Mouse (Mus musculus) layer of hippocampus, adult 2 months (tissue): ENCODE results near the gene Dcun1d2. TPM values are rescaled to one million over a fixed set of nuclear protein-coding genes. Genes with fewer than 3 reads are reported as not detected.
A peak's percentile ranks its signal among the peaks of the same experiment; 100 is the strongest.

ENCODE experiments used
- DNase-seq, 2 experiments: peaks; one replicate each; pipeline ENCODE4 v3.0.0; 2022; ENCODE audit warnings: low spot score in 2 of 2
- H3K27ac ChIP-seq: fragments of 200-600 bp; 2 replicates; pipeline ENCODE4 v1.8.1; 2022
- H3K4me3 ChIP-seq: fragments of 200-600 bp; 2 replicates; pipeline ENCODE4 v1.8.1; 2022; ENCODE audit warnings: mild to moderate bottlenecking
- CTCF ChIP-seq: fragments of 200-600 bp; conservative IDR thresholded peaks from 2 replicates; pipeline ENCODE4 v1.8.1; 2022; ENCODE audit warnings: antibody characterized with exemption, mild to moderate bottlenecking, moderate library complexity
- total RNA-seq, 2 experiments: library from RNA; stranded (reverse); gene quantifications; 2 replicates each; pipeline ENCODE4 v1.2.3; 2021

Gene Dcun1d2
- total RNA-seq, 2 experiments from 2014 or later: 36.4 to 40.1 TPM

DNA sequence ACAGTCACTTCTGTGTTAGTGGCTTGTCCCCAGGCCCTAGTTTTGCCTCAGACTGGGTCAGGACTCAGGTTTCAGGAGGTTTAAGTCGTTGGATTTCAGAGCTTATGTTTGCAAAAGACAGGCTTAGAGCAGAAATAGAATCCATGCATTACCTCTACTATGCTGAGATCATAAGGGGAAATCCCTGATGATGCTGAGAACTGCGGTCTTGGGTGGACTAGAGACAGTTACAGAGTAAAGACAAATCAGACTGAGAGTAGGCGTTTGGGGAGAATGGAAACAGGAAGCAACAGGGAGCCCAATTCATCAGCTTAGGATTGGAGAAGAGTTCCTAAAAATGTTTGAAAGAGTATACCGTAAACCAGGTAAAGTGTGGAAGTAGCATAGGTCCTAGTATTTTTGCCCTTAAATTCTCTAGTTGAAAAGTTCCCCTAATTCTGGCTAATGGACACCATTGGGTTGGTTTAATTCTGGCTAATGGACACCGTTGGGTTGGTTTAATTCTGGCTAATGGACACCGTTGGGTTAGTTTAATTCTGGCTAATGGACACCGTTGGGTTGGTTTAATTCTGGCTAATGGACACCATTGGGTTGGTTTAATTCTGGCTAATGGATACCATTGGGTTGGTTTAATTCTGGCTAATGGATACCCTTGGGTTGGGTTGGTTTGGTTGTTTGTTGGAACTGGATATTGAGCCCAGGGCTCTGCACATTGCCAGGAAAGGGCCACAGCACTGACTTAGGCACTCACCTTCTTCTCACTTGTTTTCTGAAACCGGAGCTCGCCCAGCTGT lies 5.9 kb upstream of the Dcun1d2 start:
- Histone ChIP-seq H3K4me3 (no peak overlapping the region), H3K27ac (no peak overlapping the region)
- TF ChIP-seq CTCF: no peak
- no peak for DNase-seq

DNA sequence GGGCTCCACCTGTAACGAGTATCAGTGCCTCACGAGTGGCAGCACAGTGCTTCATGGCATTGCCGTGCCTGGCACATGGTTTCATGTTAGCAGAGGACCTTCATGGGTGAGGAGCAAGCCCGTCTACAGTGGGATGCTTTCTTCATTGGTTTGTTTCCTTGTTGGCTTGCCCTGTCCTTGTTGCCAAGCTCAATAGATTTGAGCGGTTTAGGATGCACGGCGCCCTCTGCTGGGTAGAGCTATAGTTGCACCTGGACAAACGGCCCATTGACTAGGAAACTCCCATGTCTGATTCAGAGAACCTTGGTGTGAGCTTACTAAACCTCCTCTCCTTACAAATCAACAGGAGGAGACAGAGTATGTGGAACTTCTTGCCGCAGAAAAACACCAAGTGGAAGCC lies 4.4 kb upstream of the Dcun1d2 start:
- peak; percentile 67 to 78 for DNase-seq
- Histone ChIP-seq H3K27ac (no peak overlapping the region), H3K4me3 (no peak overlapping the region)
- peak; percentile 95 for TF ChIP-seq CTCF

DNA sequence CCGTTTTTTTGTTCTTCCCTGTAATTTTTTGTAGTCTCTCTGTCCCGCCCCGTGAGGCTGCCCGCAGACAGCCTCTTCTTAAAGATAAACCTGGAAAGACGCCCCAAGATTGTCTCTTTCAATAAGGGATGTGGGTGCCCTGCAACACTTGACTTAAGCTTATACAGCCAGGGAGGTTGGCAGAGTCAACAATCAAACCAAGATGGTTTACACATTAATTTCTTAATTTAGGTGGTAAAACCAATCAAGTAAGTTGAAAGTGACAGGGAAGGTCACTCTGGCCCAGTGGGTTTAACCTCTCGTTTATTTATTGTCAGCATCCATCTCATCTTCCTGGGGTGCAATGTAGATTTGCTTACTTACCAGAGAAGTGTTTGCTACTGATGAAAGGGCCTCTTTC lies 715 bp upstream of the Dcun1d2 start:
- DNase-seq: no peak
- H3K27ac ChIP-seq: peak overlapping the region; percentile 100
- no peak for TF ChIP-seq CTCF
- peak overlapping the region; percentile 90 for H3K4me3 ChIP-seq

DNA sequence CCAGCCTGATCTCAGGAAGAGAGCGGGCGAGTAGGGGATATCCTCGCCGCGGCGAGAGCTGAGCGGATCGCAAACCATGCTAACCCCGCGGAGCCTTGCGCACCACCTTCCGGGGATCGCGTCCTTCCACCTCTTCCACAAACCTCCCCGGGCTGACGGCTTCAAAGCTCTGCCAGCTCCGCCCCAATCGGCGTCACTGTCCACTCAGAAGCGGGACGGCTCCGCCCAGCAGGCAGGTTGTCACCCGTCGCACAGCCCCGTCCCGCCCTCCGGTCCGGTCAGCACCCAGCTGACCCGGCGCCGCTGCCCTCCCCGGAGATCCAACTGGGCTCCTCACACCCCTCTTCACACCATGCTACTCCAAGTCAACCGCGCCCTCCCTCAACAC lies 633 bp downstream of the Dcun1d2 start:
- no peak for TF ChIP-seq CTCF
- H3K27ac ChIP-seq: peak overlapping the region; percentile 100
- H3K4me3 ChIP-seq: peak overlapping the region; percentile 90
- peak; percentile 60 to 76 for DNase-seq

DNA sequence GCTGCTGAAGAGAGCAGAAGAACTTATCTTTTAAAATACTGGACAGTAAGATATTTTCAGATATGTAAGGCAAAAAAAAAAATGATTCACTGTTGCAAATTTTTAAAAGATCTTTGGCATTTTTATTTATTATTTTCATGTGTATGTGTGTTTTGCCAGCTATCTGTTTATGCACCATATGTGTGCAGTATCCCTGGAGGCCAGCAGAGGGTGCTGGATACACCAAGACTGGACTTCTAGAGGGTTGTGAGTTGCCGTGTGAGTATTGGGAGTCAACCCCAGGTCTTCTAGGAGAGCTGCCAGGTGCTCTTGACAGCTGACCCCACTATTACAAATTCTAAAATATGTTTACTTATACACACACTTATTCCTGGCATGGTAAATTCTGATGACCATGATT lies 4.7 kb downstream of the Dcun1d2 start:
- no peak for DNase-seq
- peak; percentile 53 for TF ChIP-seq CTCF
- Histone ChIP-seq H3K27ac (no peak overlapping the region), H3K4me3 (no peak overlapping the region)

DNA sequence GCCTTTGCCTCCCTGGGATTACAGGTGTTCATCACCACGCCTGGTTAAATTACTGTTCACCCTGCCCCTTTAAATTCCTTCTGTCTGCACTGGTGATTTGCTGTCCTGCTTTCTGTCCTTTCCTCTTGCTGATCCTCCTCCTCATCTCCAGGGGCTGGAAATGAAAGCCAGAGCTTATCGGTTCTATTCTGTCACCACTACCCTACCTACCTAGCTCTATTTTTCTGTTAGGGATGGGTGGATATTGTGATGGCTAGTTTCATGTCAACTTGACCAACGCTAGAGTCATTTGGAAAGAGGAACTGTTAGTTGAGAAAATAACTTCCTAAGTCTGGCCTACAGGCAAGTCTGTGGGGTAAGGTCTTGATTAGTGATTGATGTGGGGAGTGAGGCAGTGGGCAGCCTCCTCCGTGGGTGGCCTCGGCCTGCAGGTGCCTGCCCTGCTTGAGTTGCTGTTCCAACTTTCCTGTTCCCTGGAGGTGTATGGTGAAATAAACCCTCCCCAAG lies 10.9 kb downstream of the Dcun1d2 start:
- H3K4me3 ChIP-seq: no peak overlapping the region
- no peak for DNase-seq
- TF ChIP-seq CTCF: no peak
- no peak overlapping the region for H3K27ac ChIP-seq

DNA sequence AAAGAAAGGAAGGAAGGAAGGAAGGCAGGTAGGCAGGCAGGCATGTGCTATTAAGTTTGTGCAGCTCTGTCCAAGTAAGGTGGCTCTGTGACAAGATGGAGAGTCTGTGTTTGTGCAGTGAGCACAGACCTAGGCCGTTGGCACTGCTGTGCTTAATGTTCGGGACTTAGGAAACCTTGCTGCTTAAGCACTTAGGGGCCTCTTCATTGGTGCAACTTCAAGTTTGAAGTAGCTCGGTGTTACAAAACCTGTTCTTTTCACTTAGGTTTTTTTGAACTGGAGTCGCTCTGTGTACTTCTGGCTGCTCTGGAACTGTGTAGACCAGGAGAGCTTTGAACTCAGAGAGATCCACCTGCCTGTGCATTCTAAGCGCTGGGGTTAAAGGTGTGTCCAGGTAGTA lies 15.1 kb downstream of the Dcun1d2 start:
- H3K4me3 ChIP-seq: no peak overlapping the region
- TF ChIP-seq CTCF: no peak
- H3K27ac ChIP-seq: no peak overlapping the region
- DNase-seq: no peak

DNA sequence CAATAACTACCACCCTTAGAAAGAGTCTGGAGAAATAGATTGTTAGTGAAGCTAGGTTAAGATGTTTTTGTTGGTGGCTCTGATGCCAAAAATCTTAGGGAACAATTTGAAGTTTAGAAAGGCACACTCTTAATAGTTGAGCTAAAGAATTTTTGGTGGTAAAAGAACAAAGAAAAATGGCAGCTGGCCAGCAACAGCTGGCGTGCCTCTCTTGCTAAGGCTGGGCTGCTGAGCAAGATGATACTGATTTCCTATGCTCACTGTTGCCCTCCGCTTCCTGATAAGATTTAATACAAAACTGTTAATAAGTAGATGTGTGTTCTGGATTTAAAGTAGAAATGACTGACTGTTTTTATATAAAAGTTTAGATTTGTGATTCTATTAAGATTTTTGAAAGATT lies 20.4 kb downstream of the Dcun1d2 start:
- no peak for TF ChIP-seq CTCF
- H3K27ac ChIP-seq: no peak overlapping the region
- no peak for DNase-seq
- no peak overlapping the region for H3K4me3 ChIP-seq

DNA sequence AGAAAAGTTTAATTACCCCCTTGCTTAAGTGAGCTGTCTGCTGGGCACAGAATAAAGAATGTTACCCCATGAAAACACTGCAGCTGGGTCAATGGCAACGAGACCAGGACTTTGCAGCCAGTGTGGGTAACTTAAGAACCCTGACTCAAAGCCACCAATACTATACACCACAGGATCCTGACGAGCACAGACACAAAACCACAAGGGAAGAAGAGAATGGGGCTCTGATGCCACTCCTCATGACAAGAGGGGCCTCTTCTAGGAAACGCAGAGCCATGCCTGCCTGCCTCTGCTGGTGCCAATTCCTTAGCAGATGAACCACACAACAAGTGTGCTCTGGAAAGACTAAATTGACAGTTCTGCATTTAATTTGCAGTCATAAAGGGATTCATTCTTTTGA lies 24.6 kb downstream of the Dcun1d2 start:
- no peak overlapping the region for H3K27ac ChIP-seq
- H3K4me3 ChIP-seq: no peak overlapping the region
- DNase-seq: no peak
- TF ChIP-seq CTCF: no peak

DNA sequence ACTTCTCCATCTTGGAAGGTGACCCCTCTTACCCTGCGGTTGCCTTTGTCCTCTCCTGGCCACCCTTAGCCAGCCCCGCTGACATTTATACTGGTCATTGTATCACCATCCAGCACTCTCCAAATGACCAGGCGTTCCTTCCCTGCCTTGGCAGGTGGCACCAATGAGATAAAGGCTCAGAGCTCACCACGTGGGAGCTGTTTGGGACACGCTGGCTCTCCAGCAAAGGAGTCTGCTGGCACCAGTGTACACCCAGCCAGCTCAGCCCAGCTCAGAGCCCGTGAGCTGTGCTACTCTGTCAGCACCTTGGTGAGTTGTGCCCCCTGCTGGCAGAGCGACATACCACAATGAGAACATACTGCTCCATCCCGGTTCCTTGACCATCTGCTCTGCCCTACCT lies 33.9 kb downstream of the Dcun1d2 start, which contains the start of gene Adprhl1:
Adprhl1 (minus strand) TSS at position 144 of the 400 bp plus-strand sequence.
- TF ChIP-seq CTCF: peak; percentile 92
- H3K27ac ChIP-seq: no peak within 1 kb of the TSS
- DNase-seq: peak; percentile 70 to 72
- no peak within 1 kb of the TSS for H3K4me3 ChIP-seq

DNA sequence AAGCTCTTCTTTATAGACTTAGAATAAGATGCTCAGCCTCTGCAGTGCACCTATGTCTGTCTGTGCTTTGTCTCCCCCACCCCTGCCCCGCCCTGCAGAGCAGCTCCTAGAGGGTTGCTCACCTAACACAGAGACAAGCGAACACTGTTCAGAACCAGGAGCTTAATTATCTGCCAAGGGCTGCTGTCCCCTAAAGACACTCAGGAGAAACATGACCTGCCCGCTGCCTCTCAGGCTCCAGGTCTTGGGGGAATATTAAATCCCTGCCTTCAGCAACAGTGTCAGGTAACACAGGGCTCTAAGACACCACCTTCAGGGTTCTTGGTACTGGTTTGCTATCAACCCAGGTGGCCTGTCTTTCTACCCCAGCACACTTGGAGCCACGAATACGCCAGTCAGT lies 34.5 kb downstream of the Dcun1d2 start:
- no peak for DNase-seq
- no peak overlapping the region for H3K4me3 ChIP-seq
- no peak overlapping the region for H3K27ac ChIP-seq
- TF ChIP-seq CTCF: no peak

DNA sequence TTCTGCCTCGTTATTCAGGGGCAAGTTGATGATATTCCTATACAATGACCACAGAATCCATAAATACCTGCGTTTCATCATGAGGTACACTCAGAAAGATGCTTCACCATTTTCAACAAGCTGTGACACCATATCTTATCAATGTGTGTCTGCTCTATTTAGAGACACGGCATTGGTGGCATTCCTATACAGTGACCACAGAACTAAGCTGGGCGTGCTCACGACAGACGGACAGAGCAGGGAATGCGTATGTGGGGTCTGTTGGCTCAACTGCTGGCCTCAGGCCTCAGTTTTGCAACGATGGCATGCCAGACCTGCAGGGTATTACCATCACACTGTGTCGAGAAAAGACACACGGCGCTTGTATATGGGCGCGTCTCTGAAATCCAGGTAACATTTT lies 35.1 kb downstream of the Dcun1d2 start:
- no peak overlapping the region for H3K4me3 ChIP-seq
- H3K27ac ChIP-seq: no peak overlapping the region
- TF ChIP-seq CTCF: no peak
- no peak for DNase-seq

DNA sequence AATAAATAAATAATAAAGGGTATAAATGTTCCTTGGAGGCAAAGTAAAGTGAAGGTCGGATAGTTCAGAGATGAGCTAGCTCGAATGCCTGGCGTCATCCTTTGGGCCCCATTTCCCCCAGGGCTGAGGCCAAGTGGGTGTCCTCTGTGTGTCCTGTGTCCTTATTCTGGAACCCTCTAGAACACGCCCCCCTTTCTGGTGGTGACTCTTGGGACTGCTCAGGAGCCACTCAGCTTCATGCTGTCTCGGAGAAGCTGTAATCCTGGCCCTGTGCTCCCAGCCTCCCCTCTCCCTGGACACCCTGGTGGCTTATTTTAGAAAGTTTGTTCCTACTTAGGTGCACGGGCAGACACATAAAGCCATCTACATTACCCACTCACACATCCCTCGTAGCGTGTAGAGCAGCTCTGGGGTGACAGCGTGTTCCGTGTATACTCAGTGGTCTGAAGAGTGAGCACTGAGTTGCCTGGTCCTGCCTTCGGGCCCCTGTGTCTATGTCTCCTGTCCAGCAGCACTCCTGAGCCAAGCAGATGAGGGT lies 43.5 kb downstream of the Dcun1d2 start:
- DNase-seq: no peak
- Histone ChIP-seq H3K27ac (no peak overlapping the region), H3K4me3 (no peak overlapping the region)
- no peak for TF ChIP-seq CTCF
